Mouse (Mus musculus): ENCODE data around the gene Anks1. TPM values are rescaled to one million over a fixed set of nuclear protein-coding genes. Genes with fewer than 3 reads are reported as not detected.
"Not testable (repeated sequence)": the region's sequence is repeated elsewhere in the genome, so short reads cannot be mapped to it uniquely, and the experiment has no call there.

The Anks1 gene
- total RNA-seq, 1 experiment from 2014 or later: 16.1 TPM

DNA sequence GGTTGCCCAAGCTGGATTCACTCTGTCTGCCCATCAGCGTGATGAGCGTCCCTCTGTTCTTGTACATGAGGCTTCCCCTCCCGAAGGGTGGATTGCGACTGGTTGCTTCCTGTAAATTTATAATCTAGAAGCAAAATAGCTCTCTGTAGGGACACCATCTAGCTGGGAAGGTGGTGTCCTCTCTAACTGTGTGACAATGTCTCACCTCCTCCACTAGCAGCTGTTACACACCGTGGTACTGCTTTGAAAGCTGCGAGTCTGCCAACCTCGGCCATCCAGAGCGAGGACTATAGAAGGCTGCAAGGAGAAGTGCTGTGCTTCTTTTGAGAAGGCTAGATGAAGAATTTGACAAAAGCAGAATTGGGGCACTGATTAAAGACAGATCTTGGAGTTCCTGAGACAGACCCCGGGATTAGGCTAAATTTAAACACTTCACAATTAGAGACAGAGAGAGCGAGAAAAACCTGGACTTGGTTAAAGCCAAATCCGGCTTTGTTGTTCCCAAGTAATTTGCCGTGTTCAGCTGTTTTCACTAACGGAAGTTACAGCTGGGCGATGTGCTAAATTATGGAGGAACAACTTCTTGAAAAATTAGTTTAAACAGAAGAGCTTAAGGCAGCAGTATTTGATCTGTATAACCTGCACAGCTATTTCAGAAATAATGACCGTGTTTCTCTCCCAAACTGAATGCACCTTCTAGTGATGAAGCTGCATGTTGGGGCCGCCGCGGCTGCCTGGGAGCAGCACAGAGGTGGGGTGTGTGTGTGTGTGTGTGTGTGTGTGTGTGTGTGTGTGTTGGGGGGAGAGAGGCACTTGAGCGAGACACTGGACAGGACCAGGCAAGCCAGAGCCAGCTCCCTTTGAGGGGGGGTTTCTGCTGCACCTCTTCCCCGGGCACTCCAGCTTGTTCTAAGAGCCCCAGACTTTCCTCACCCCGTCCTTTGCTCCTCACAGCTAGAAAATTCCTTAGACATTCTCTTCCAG is 51.3 kb downstream of the Anks1 start:
- ATAC-seq (replicated peaks; ENCODE audit: insufficient number of reproducible peaks, low FRiP score, low TSS enrichment, poor library complexity, severe bottlenecking): no peak

DNA sequence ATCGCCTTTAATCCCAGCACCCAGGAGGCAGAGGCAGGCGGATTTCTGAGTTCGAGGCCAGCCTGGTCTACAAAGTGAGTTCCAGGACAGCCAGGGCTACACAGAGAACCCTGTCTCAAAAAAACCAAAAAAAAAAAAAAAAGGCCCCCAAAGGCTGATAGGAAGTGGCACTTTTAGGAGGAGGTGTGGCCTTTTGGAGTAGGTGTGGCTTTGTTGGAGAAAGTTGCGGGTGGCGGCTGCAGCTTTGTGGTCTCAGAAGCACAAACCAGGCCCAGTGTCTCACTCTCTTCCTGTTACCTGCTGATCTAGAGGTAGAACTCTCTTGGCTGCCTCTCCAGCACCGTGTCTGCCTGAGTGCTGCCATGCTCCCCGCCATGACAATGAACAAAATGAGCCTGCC is 54.0 kb downstream of the Anks1 start:
- ATAC-seq (replicated peaks; ENCODE audit: insufficient number of reproducible peaks, low FRiP score, low TSS enrichment, poor library complexity, severe bottlenecking): not testable (repeated sequence)

- ATAC-seq (replicated peaks; ENCODE audit: insufficient number of reproducible peaks, low FRiP score, low TSS enrichment, poor library complexity, severe bottlenecking): no peak
These were observed 55.5 kb downstream of the Anks1 start for GRCm38 (mm10) chr17:27964607-27965006.

DNA sequence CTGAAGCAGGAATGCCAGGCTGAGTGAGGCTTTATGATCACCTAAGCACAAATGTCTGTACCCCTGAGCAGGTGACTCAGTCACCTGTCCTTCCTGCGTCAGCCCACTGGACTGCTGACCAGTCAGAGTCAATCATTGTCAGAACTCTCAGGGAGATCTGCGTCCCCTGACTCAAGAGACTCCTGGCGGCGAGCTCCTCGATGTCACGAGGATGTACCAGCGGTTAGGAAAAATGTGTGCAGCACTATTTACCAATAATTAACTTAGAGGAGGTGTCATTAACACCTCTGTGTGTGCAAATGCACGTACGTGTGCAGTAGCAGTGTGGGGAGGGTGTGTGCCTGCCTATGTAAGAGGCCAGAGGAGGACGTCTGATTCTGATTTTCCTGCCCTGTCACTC is 56.2 kb downstream of the Anks1 start:
- ATAC-seq (replicated peaks; ENCODE audit: insufficient number of reproducible peaks, low FRiP score, low TSS enrichment, poor library complexity, severe bottlenecking): no peak

DNA sequence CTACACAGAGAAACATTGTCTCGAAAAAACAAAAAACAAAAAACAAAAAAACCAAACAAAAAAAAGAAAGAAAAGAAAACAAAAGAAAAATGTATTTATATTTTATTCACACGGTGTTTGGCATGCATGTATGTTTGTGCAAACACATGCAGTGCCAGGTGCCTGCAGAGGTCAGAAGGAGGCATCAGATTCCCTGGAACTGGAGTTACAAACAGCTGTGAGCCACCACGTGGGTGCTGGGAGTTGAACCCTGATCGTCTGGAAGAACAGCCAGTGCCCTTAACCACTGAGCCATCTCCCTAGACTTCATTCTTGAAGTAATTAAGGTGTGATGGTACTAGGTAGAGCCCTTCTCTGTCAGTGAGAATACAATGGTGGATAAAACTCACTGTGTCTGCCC is 57.0 kb downstream of the Anks1 start:
- no peak for ATAC-seq (replicated peaks; ENCODE audit: insufficient number of reproducible peaks, low FRiP score, low TSS enrichment, poor library complexity, severe bottlenecking)

DNA sequence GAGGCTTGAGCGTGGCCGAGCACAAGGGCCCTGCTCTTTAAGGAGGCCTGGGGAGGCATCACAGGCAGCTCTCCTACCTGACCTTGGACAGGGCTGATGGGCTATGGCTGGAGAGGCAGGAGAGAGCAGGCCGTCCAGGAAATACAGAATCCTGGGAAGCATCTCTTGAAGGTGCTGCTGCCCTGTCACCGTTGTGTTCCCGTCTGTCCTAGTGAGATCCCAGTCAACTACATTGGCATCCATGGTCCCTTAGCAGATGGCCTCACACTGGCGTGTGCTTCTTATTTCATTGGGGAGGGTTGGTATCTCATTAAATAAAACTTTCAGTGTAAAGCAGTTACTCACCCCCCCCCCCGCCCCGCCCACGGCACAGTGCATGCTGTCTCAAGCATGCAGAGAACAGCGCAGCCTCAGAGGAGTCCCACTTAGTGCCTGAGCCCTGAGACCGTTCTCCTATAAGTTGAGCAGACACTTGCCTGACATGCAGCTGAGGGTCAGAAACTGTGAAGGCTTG is 57.5 kb downstream of the Anks1 start:
- no peak for ATAC-seq (replicated peaks; ENCODE audit: insufficient number of reproducible peaks, low FRiP score, low TSS enrichment, poor library complexity, severe bottlenecking)

DNA sequence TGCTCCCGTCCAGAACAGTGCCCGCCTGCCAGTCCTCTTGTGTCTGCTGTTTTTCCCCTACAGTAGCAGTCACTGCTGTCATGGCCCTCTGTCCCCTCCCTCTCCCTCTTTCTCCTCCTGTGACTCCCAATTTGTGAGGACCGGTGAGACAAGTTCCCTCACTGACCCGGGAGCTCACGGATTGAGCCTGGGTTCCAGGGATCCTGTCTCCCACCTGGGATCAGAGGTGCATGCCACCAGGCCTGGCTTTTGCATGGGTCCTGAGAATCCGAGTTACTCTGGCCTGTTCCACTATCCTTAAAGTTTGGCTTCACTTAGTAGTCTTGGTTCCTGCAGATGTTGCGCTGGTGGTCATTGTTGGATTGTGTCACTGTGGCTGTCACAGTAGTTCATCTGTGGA is 58.4 kb downstream of the Anks1 start:
- no peak for ATAC-seq (replicated peaks; ENCODE audit: insufficient number of reproducible peaks, low FRiP score, low TSS enrichment, poor library complexity, severe bottlenecking)

DNA sequence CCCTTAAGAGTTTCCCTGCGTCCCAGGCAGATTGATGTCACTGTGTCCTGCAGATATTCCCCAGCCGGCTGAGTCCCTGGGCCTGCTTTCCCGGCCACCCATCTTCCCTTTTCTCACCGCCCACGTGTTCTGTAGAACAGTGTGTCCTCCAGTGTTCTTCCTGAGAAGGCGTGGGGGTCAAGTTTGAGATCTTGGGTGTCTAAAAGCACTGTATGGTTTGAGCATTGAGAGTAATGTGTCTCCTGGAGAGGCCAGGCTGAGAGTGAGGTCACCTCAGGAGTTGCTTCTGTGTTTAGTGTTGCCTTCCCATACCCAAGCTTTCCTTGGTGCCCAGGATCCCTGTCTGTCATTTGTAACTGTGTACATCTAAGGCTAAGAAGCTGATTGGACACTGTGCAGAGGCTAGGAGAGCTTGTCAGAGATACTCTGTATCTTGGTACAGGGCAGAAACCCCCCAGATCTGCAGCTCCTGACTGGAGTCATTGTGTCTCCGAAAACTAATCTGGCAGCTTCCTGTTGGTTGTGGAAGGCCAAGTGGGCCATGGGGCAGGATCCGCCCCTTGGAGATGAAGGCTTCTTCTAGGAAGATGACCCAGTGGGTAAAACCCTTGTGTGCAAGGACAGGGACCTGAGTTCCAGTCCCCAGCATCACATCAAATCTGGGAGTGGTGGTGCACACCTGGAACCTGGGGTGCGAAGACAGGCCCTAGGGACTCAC is 59.1 kb downstream of the Anks1 start:
- no peak for ATAC-seq (replicated peaks; ENCODE audit: insufficient number of reproducible peaks, low FRiP score, low TSS enrichment, poor library complexity, severe bottlenecking)

- ATAC-seq (replicated peaks; ENCODE audit: insufficient number of reproducible peaks, low FRiP score, low TSS enrichment, poor library complexity, severe bottlenecking): no peak
These were observed 59.8 kb downstream of the Anks1 start for GRCm38 (mm10) chr17:27968903-27969302.

GRCm38 (mm10) chr17:27969365-27969764 is 60.3 kb downstream of the Anks1 start:
- ATAC-seq (replicated peaks; ENCODE audit: insufficient number of reproducible peaks, low FRiP score, low TSS enrichment, poor library complexity, severe bottlenecking): no peak

DNA sequence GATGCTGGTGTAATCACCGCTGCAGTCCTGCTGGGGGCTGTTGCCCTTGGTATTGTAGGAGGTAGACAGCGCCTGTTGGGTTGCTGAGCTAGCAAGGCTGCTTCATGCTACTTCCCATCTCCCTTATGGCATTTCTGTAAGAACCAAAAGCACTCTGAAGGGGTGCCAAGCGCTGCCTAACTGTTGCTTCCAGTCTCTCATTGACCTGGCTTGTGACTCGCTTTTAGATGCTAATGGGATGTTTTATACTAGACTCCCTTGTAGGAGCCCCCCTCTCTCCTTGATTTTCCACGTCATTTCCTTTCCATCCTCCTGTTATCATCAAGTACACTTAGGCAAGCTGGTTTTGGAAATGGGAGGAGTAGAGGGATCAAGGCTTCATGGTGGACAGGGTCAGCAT is 60.8 kb downstream of the Anks1 start:
- ATAC-seq (replicated peaks; ENCODE audit: insufficient number of reproducible peaks, low FRiP score, low TSS enrichment, poor library complexity, severe bottlenecking): no peak

DNA sequence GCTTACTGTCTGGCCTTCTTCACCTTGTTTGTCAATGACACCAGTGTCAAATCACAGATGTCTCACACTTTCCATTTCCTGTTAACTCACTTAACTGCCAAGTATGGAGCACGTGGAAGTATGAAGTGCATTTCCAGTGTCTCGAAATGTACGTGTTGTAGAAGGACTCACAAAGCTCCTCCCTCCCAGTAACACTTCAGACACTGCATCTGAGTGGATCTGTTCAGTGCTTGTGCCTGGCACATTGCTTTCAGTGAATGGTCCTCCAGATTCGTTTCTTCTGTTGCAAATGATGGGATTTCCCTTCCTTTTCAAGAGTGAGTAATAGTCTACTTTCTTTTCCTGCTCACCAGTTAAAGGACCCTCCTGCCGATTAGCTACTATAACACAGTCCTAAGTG is 61.2 kb downstream of the Anks1 start:
- ATAC-seq (replicated peaks; ENCODE audit: insufficient number of reproducible peaks, low FRiP score, low TSS enrichment, poor library complexity, severe bottlenecking): no peak

DNA sequence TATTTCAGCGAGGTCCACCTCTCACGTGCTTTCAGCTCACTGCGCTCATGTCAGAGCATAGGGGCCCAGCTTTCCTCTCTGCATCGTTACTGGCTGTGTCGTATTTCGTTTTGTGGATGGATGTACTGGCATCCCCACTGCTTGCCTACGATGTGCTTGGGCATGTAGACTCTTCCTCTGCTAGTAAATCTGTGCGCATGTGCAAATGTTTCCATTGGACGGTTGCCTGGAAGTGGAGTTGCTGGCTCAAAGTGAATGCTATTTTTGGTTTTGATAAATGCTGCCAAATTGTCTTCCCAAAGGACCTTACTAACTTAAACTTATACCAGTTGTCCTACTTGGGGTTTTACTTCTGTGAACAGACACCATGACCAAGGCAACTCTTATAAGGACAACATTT is 62.4 kb downstream of the Anks1 start:
- ATAC-seq (replicated peaks; ENCODE audit: insufficient number of reproducible peaks, low FRiP score, low TSS enrichment, poor library complexity, severe bottlenecking): no peak

- no peak for ATAC-seq (replicated peaks; ENCODE audit: insufficient number of reproducible peaks, low FRiP score, low TSS enrichment, poor library complexity, severe bottlenecking)
These were observed 64.2 kb downstream of the Anks1 start for GRCm38 (mm10) chr17:27973337-27973736.

- no peak for ATAC-seq (replicated peaks; ENCODE audit: insufficient number of reproducible peaks, low FRiP score, low TSS enrichment, poor library complexity, severe bottlenecking)
These were observed 67.2 kb downstream of the Anks1 start for GRCm38 (mm10) chr17:27976266-27976665.

- ATAC-seq (replicated peaks; ENCODE audit: insufficient number of reproducible peaks, low FRiP score, low TSS enrichment, poor library complexity, severe bottlenecking): no peak
These were observed 68.0 kb downstream of the Anks1 start for GRCm38 (mm10) chr17:27977008-27977636.

DNA sequence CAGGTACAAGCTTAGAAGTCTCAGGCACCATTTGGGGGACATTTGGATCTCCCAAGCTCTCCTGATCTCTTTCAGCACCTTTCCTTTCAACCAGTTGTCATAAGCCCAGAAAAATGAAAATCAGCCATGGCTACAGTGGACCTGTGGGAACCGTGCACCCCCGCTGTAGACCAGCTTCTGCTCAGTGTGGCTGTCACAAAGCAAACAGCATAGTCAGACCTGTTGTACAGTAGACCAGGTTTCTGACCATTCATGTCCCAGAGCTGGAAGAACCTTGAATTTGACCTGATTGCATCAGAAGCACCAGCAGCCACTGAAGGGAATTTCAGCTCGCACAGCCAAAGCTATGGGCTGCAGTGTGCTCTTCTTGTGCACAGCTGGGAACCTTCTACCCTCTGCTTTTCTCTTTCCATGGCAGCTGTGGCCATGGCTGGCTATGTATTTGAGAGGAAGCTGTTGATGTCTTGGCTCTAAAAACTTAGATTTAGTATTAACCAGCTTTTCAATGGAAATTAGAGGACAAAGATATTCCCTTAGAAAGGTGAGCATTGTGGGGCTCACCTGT is 71.4 kb downstream of the Anks1 start:
- ATAC-seq (replicated peaks; ENCODE audit: insufficient number of reproducible peaks, low FRiP score, low TSS enrichment, poor library complexity, severe bottlenecking): no peak

- ATAC-seq (replicated peaks; ENCODE audit: insufficient number of reproducible peaks, low FRiP score, low TSS enrichment, poor library complexity, severe bottlenecking): no peak
These were observed 72.5 kb downstream of the Anks1 start for GRCm38 (mm10) chr17:27981451-27982069.

DNA sequence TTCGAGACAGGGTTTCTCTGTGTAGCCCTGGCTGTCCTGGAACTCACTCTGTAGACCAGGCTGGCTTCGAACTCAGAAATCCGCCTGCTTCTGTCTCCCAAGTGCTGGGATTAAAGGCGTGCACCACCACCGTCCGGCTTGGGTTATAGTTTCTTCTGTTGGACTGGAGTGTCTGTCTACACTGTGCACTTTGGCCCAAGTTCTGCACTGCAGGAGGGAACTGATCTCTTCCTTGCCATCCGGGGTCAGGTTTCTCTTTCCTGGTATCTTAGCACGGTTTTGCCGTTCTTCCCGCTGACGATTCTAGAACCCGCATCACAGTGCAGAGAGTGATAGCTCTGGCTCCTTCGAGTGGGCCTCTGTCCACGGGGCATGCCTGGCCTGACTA is 73.0 kb downstream of the Anks1 start:
- not testable (repeated sequence) for ATAC-seq (replicated peaks; ENCODE audit: insufficient number of reproducible peaks, low FRiP score, low TSS enrichment, poor library complexity, severe bottlenecking)

Measured in monocyte, adult 5-6 weeks (primary cell).